Mouse (Mus musculus): ENCODE results near the gene Cmtm8. TPM values are rescaled to one million over a fixed set of nuclear protein-coding genes. Genes with fewer than 3 reads are reported as not detected.
A peak's percentile ranks its signal among the peaks of the same experiment; 100 is the strongest.

Gene Cmtm8
- polyA plus RNA-seq, 1 experiment from 2014 or later, result 24.8 TPM

GRCm38 (mm10) chr9:114855327-114855726, 11.4 kb upstream of the Cmtm8 start:
- no peak overlapping the region for H3K9ac ChIP-seq (ENCODE audit: low read depth, low read length)
- H3K4me2 ChIP-seq, result no peak overlapping the region
- no peak for ATAC-seq (replicated peaks; ENCODE audit: low FRiP score)
- no peak for DNase-seq (ENCODE audit: low spot score)
- 50% methylated on average over 11 of the region's 11 CpGs for WGBS
- H3K4me3 ChIP-seq (ENCODE audit: low read depth, low read length), result no peak overlapping the region
- no peaks in the 10 kb centered on the region for H3K4me1 ChIP-seq (replicated peaks; ENCODE audit: control insufficient read depth, insufficient read depth, low read length)
- 0 out of 2 replicates have a peak, but pooled peaks cover 2% of the 10 kb centered on the region for H3K27me3 ChIP-seq (replicated peaks; ENCODE audit: control insufficient read depth, insufficient read depth, low read length)
- no peaks in the 10 kb centered on the region for H3K36me3 ChIP-seq (ENCODE audit: control insufficient read depth, insufficient read depth, low read length)
- H3K9me3 ChIP-seq (ENCODE audit: control insufficient read depth, low read length), result no peaks in the 10 kb centered on the region
- H3K27ac ChIP-seq (ENCODE audit: low read depth, low read length), result no peak overlapping the region

DNA sequence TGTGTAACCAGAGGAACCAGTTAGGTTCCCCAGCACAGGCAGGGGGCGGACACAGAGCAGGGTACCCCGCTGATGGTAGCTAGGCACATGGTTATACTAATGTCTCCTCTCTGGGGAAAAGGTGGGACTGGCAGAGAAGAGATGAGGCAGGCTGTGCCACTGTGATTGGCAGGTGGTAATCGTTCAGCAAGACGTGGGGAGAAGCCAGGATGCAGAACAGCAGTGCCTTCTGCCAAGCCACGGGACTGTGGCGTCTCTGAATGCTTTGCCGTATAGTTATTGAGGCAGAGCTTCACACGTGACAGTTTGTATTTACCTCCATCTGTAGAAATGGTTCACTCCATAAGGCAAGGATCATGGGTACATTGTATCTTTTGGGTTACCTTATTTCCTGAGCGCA, 10.7 kb upstream of the Cmtm8 start:
- no peak overlapping the region for H3K4me2 ChIP-seq
- no peak overlapping the region for H3K4me3 ChIP-seq (ENCODE audit: low read depth, low read length)
- H3K9ac ChIP-seq (ENCODE audit: low read depth, low read length), result no peak overlapping the region
- H3K27ac ChIP-seq (ENCODE audit: low read depth, low read length), result no peak overlapping the region
- ATAC-seq (replicated peaks; ENCODE audit: low FRiP score) (no peak), DNase-seq (ENCODE audit: low spot score) (no peak)
- H3K9me3 ChIP-seq (ENCODE audit: control insufficient read depth, low read length), result no peaks in the 10 kb centered on the region
- 61% methylated on average over 9 of the region's 9 CpGs for WGBS
- no peaks in the 10 kb centered on the region for H3K36me3 ChIP-seq (ENCODE audit: control insufficient read depth, insufficient read depth, low read length)
- H3K4me1 ChIP-seq (replicated peaks; ENCODE audit: control insufficient read depth, insufficient read depth, low read length), result no peaks in the 10 kb centered on the region
- 0 out of 2 replicates have a peak, but pooled peaks cover 2% of the 10 kb centered on the region for H3K27me3 ChIP-seq (replicated peaks; ENCODE audit: control insufficient read depth, insufficient read depth, low read length)

DNA sequence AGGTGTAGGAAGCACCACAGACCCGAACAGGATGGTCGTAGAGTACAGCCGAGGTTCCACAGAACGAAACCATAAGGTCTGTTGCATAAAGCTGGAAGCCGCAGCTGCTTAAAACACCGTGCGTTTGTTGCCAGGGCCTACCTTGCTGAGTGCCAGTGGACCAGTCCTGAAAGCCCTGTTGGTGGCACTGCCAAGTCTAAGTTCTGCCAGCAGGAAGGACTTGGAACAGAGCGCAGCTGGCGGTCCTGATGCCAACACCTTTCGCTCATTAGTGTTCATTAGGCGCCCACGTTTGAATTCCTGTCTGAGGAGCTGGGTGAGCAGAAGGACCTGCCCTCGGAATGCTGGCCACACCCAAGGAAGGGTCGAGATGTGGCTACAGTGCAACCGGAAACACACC, 9.4 kb upstream of the Cmtm8 start:
- Histone ChIP-seq H3K36me3 (ENCODE audit: control insufficient read depth, insufficient read depth, low read length) (no peaks in the 10 kb centered on the region), H3K4me3 (ENCODE audit: low read depth, low read length) (no peak overlapping the region), H3K9me3 (ENCODE audit: control insufficient read depth, low read length) (no peaks in the 10 kb centered on the region), H3K4me1 (replicated peaks; ENCODE audit: control insufficient read depth, insufficient read depth, low read length) (no peaks in the 10 kb centered on the region), H3K27me3 (replicated peaks; ENCODE audit: control insufficient read depth, insufficient read depth, low read length) (0 out of 2 replicates have a peak, but pooled peaks cover 2% of the 10 kb centered on the region), H3K9ac (ENCODE audit: low read depth, low read length) (no peak overlapping the region), H3K27ac (ENCODE audit: low read depth, low read length) (no peak overlapping the region), H3K4me2 (no peak overlapping the region)
- 84% methylated on average over 15 of the region's 15 CpGs for WGBS
- ATAC-seq (replicated peaks; ENCODE audit: low FRiP score), result no peak
- no peak for DNase-seq (ENCODE audit: low spot score)

GRCm38 (mm10) chr9:114851419-114852190, 7.6 kb upstream of the Cmtm8 start:
- no peaks in the 10 kb centered on the region for H3K4me1 ChIP-seq (replicated peaks; ENCODE audit: control insufficient read depth, insufficient read depth, low read length)
- no peak overlapping the region for H3K4me2 ChIP-seq
- H3K27me3 ChIP-seq (replicated peaks; ENCODE audit: control insufficient read depth, insufficient read depth, low read length), result 0 out of 2 replicates have a peak, but pooled peaks cover 2% of the 10 kb centered on the region
- no peak for DNase-seq (ENCODE audit: low spot score)
- 36% methylated on average over 8 of the region's 8 CpGs for whole genome bisulfite sequencing
- H3K9ac ChIP-seq (ENCODE audit: low read depth, low read length), result no peak overlapping the region
- H3K4me3 ChIP-seq (ENCODE audit: low read depth, low read length), result no peak overlapping the region
- ATAC-seq (replicated peaks; ENCODE audit: low FRiP score), result no peak
- H3K27ac ChIP-seq (ENCODE audit: low read depth, low read length), result no peak overlapping the region
- no peaks in the 10 kb centered on the region for H3K9me3 ChIP-seq (ENCODE audit: control insufficient read depth, low read length)
- H3K36me3 ChIP-seq (ENCODE audit: control insufficient read depth, insufficient read depth, low read length), result no peaks in the 10 kb centered on the region

GRCm38 (mm10) chr9:114843634-114844016, 331 bp downstream of the Cmtm8 start:
- no peak for DNase-seq (ENCODE audit: low spot score)
- H3K36me3 ChIP-seq (ENCODE audit: control insufficient read depth, insufficient read depth, low read length), result no peaks in the 10 kb centered on the region
- no peaks in the 10 kb centered on the region; the same call in 1 of the 2 replicates for H3K27me3 ChIP-seq (replicated peaks; ENCODE audit: control insufficient read depth, insufficient read depth, low read length)
- peak overlapping the region; percentile 67 for H3K4me3 ChIP-seq (ENCODE audit: low read depth, low read length)
- H3K9ac ChIP-seq (ENCODE audit: low read depth, low read length), result peak overlapping the region; percentile 65
- no peaks in the 10 kb centered on the region for H3K9me3 ChIP-seq (ENCODE audit: control insufficient read depth, low read length)
- 2% methylated on average over 38 of the region's 40 CpGs for WGBS
- H3K4me1 ChIP-seq (replicated peaks; ENCODE audit: control insufficient read depth, insufficient read depth, low read length), result no peaks in the 10 kb centered on the region
- peak; percentile 40 for ATAC-seq (replicated peaks; ENCODE audit: low FRiP score)
- H3K4me2 ChIP-seq, result peak overlapping the region; percentile 97
- no peak overlapping the region; the same call in 1 of the 2 replicates for H3K27ac ChIP-seq (ENCODE audit: low read depth, low read length)

DNA sequence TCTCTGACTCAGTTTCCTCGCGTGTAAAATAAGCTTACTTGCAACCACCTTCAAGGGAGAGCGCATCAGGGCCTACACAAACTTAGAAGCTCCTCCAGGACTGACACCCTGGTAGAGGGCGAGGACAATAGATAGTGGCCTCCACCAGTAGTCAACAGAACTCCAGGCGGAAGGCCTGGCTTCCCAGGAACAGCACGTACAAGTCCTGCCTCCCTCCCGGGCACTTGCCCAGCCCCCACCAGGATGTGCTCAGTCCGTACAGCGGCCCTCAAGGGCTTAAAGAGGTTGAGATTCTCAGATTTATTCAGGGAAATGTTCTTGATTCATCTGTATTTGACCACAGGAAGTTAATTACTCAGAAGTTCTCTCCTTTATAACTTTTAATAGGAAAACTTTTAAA, 1.1 kb downstream of the Cmtm8 start:
- 39% methylated on average over 9 of the region's 9 CpGs for WGBS
- H3K4me3 ChIP-seq (ENCODE audit: low read depth, low read length), result peak overlapping the region; percentile 67
- no peak overlapping the region for H3K27ac ChIP-seq (ENCODE audit: low read depth, low read length)
- H3K4me1 ChIP-seq (replicated peaks; ENCODE audit: control insufficient read depth, insufficient read depth, low read length), result no peaks in the 10 kb centered on the region
- no peak for ATAC-seq (replicated peaks; ENCODE audit: low FRiP score)
- H3K27me3 ChIP-seq (replicated peaks; ENCODE audit: control insufficient read depth, insufficient read depth, low read length), result no peaks in the 10 kb centered on the region; the same call in 1 of the 2 replicates
- DNase-seq (ENCODE audit: low spot score), result no peak
- H3K9ac ChIP-seq (ENCODE audit: low read depth, low read length), result no peak overlapping the region
- H3K9me3 ChIP-seq (ENCODE audit: control insufficient read depth, low read length), result no peaks in the 10 kb centered on the region
- no peaks in the 10 kb centered on the region for H3K36me3 ChIP-seq (ENCODE audit: control insufficient read depth, insufficient read depth, low read length)
- peak overlapping the region; percentile 97 for H3K4me2 ChIP-seq

GRCm38 (mm10) chr9:114842269-114842668, 1.7 kb downstream of the Cmtm8 start:
- H3K4me2 ChIP-seq, result peak overlapping the region; percentile 97
- 72% methylated on average over 7 of the region's 7 CpGs for WGBS
- H3K27ac ChIP-seq (ENCODE audit: low read depth, low read length), result no peak overlapping the region
- H3K4me1 ChIP-seq (replicated peaks; ENCODE audit: control insufficient read depth, insufficient read depth, low read length), result no peaks in the 10 kb centered on the region
- no peak overlapping the region for H3K9ac ChIP-seq (ENCODE audit: low read depth, low read length)
- ATAC-seq (replicated peaks; ENCODE audit: low FRiP score) (no peak), DNase-seq (ENCODE audit: low spot score) (no peak)
- no peaks in the 10 kb centered on the region for H3K9me3 ChIP-seq (ENCODE audit: control insufficient read depth, low read length)
- H3K27me3 ChIP-seq (replicated peaks; ENCODE audit: control insufficient read depth, insufficient read depth, low read length), result no peaks in the 10 kb centered on the region; the same call in 1 of the 2 replicates
- no peaks in the 10 kb centered on the region for H3K36me3 ChIP-seq (ENCODE audit: control insufficient read depth, insufficient read depth, low read length)
- peak overlapping the region; percentile 67; the same call in 1 of the 2 replicates for H3K4me3 ChIP-seq (ENCODE audit: low read depth, low read length)

DNA sequence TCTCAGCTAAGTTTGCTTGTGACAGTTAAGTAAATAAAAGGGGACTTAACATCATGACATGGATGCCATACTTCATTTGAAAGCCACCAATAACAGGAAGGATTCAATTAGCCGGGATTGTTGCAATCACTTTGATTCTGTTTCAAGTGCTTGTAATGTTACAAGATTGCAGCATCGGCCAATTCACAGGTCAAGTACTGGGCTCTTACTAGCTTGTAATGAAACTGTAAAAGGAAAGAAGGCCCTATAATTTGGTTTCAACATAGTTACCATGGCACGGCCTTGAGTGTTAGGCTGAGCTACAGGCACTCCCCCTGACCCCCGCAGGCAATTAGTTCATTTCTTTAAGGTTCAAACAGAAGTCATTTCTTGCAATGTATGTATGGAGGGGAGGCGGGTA, 5.1 kb downstream of the Cmtm8 start:
- H3K27me3 ChIP-seq (replicated peaks; ENCODE audit: control insufficient read depth, insufficient read depth, low read length), result no peaks in the 10 kb centered on the region; the same call in 1 of the 2 replicates
- 82% methylated on average over 5 of the region's 5 CpGs for WGBS
- ATAC-seq (replicated peaks; ENCODE audit: low FRiP score), result no peak
- H3K9ac ChIP-seq (ENCODE audit: low read depth, low read length), result no peak overlapping the region
- H3K36me3 ChIP-seq (ENCODE audit: control insufficient read depth, insufficient read depth, low read length), result no peaks in the 10 kb centered on the region
- DNase-seq (ENCODE audit: low spot score), result no peak
- no peak overlapping the region for H3K4me3 ChIP-seq (ENCODE audit: low read depth, low read length)
- no peaks in the 10 kb centered on the region for H3K4me1 ChIP-seq (replicated peaks; ENCODE audit: control insufficient read depth, insufficient read depth, low read length)
- no peak overlapping the region for H3K27ac ChIP-seq (ENCODE audit: low read depth, low read length)
- no peak overlapping the region for H3K4me2 ChIP-seq
- H3K9me3 ChIP-seq (ENCODE audit: control insufficient read depth, low read length), result no peaks in the 10 kb centered on the region

DNA sequence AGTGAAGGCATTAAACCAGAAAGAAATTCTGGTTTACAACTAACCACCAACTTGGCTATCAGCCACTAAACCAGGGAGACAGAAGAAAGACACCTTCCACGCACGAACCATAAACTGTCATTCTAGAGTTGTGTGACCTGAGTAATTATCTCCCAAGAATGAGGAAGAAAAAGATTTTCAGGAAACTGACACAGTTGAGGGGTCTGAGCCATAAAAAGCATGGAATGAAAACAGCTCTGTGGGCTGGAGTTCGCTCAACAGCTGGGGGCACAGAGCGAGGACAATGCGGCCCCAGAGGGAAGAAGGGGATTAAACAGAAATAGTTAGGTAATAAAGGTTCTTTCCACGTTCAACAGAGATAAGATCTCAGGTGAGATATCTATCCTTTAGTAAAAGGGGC, 12.4 kb downstream of the Cmtm8 start:
- Histone ChIP-seq H3K27me3 (replicated peaks; ENCODE audit: control insufficient read depth, insufficient read depth, low read length) (no peaks in the 10 kb centered on the region), H3K27ac (ENCODE audit: low read depth, low read length) (no peak overlapping the region), H3K36me3 (ENCODE audit: control insufficient read depth, insufficient read depth, low read length) (no peaks in the 10 kb centered on the region; the same call in 1 of the 2 replicates), H3K4me3 (ENCODE audit: low read depth, low read length) (no peak overlapping the region), H3K9me3 (ENCODE audit: control insufficient read depth, low read length) (no peaks in the 10 kb centered on the region), H3K9ac (ENCODE audit: low read depth, low read length) (no peak overlapping the region), H3K4me1 (replicated peaks; ENCODE audit: control insufficient read depth, insufficient read depth, low read length) (no peaks in the 10 kb centered on the region; the same call in 1 of the 2 replicates), H3K4me2 (no peak overlapping the region)
- DNase-seq (ENCODE audit: low spot score) (no peak), ATAC-seq (replicated peaks; ENCODE audit: low FRiP score) (no peak)
- WGBS, result 57% methylated on average over 6 of the region's 6 CpGs
